Mouse (Mus musculus): ENCODE measurements around the gene Gstp2. TPM values are rescaled to one million over a fixed set of nuclear protein-coding genes. Genes with fewer than 3 reads are reported as not detected.
"Not testable (repeated sequence)": the region's sequence is repeated elsewhere in the genome, so short reads cannot be mapped to it uniquely, and the experiment has no call there.

Gene Gstp2
- polyA plus RNA-seq, 1 experiment = 12.9 TPM

DNA sequence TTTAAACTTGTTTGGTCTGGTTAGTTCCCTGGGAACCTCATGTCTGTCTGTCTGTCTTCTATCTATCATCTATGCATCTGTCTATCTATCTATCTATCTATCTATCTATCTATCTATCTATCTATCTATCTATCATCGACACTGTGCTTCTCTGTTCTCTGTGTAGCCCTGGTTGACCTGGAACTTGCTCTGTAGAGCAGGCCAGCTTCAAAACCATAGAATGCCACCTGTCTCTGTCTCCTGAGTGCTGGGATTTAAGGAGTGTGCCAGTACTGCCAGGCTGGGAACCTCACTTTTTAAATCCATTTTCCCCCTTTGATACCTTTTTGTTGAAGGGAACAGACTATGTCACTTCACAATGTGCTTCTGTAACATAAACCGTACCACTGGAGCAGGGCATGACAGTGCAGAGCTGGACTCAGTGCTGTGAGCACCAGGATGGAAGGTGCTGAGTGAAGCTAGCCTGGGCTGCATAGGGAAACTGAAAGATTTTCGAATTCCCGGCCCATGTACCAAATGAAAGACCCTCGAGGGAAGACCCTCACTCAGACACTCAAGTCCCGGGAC, 15.2 kb upstream of the Gstp2 start:
- H3K4me3 ChIP-seq (ENCODE audit: insufficient read depth, low read length) = no peak overlapping the region
- H3K27ac ChIP-seq (ENCODE audit: insufficient read depth, low read length) = no peak overlapping the region
- no peaks in the 10 kb centered on the region for H3K4me1 ChIP-seq (ENCODE audit: control insufficient read depth, insufficient read depth, low read length)
- TF ChIP-seq CTCF (IDR thresholded peaks at IDR 0.05; ENCODE audit: extremely low read depth, insufficient read depth, low read length) = no peak
- TF ChIP-seq POLR2A (IDR thresholded peaks at IDR 0.05; ENCODE audit: extremely low read depth, insufficient read depth, low read length) = no peak

DNA sequence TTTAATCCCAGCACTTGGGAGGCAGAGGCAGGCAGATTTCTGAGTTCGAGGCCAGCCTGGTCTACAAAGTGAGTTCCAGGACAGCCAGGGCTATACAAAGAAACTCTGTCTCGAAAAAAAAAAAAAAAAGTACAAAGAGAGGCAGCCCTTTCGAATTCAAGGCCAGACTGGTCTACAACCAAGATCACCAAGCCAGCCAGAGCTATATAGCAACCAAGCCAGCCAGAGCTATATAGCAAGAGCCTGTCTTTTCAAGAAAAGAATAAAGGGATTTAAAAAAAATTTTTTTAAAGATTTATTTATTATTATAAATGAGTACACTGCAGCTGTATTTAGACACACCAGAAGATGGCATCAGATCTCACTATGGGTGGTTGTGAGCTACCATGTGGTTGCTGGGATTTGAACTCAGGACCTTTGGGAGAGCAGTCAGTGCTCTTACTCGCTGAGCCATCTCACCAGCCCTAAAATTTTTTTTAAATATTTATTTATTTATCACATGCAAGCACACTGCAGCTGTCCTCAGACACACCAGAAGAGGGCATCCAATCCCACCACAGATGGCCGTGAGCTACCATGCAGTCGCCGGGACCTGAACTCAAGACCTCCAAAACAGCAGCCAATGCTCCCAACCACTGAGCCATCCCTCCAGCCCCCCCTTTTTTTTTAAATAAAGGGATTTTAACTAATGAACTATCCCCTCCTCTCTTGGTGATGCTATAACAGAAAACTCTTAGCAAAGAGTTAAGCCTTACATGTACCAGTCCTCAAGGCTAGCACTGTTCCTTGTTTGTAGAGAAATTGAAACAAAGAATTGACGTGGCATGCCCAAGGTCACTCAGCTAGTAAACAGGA, 14.4 kb upstream of the Gstp2 start:
- H3K27ac ChIP-seq (ENCODE audit: insufficient read depth, low read length); H3K4me3 ChIP-seq (ENCODE audit: insufficient read depth, low read length); H3K4me1 ChIP-seq (ENCODE audit: control insufficient read depth, insufficient read depth, low read length): not testable (repeated sequence)

DNA sequence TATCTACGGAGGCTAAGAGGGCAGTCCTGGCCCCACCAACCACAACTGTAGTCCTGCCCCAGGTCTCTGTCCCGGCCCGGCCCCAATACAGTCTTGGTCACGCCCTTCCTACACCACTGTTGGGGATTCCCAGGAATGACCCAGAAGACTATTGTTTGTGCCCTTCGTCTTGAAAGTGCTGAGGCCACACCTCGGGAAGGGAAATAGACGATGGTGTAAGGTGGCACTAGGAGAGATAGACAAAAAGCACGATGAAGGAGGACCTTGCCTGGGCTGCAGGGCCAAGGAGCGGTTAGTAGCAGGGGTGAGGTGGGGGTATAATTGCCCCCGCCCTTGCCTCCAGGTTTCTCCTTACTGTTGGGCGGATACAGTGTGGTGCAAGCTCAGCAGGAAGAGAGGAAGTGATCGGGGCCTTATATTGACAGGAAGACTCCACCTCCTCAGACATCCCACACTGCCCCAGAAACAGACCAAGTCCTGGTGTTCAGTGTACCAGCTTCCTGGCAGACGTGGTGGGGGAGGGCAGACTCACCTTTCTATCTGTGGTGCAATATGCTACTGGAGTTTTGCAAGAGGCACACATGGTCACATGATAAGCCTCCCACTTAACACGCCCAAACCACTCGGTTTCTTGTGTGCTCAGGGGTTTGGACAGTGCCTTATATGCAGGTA, 13.4 kb upstream of the Gstp2 start, which contains the start of gene Gstp3:
Gene Gstp3, minus strand, starts transcription at position 501 of the 672 bp plus-strand sequence.
- TF ChIP-seq POLR2A (IDR thresholded peaks at IDR 0.05; ENCODE audit: extremely low read depth, insufficient read depth, low read length) (no peak), CTCF (IDR thresholded peaks at IDR 0.05; ENCODE audit: extremely low read depth, insufficient read depth, low read length) (no peak)
- no peaks in the 10 kb centered on the region for H3K4me1 ChIP-seq (ENCODE audit: control insufficient read depth, insufficient read depth, low read length)
- H3K4me3 ChIP-seq (ENCODE audit: insufficient read depth, low read length) = no peak within 1 kb of the TSS
- H3K27ac ChIP-seq (ENCODE audit: insufficient read depth, low read length) = no peak within 1 kb of the TSS

DNA sequence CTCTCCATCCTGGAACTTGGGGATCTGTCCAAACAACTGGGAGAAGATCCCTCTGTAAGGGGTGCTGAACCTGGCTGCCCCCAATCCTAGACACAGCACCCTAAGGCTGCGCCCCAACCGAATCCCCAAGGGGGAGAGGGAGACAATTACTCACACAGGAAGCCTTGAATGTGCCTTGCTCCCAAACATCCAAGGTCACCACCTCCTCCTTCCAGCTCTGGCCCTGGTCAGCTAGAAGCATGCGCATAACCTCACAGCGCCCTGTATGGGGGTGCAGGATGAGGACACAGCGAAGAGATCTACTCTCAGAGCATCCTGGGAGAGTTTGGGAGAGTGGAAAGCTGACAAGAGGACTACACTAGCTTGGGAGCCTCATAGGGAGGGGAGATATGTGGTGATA, 12.8 kb upstream of the Gstp2 start:
- no peaks in the 10 kb centered on the region for H3K4me1 ChIP-seq (ENCODE audit: control insufficient read depth, insufficient read depth, low read length)
- no peak overlapping the region for H3K27ac ChIP-seq (ENCODE audit: insufficient read depth, low read length)
- no peak for TF ChIP-seq POLR2A (IDR thresholded peaks at IDR 0.05; ENCODE audit: extremely low read depth, insufficient read depth, low read length)
- no peak for TF ChIP-seq CTCF (IDR thresholded peaks at IDR 0.05; ENCODE audit: extremely low read depth, insufficient read depth, low read length)
- no peak overlapping the region for H3K4me3 ChIP-seq (ENCODE audit: insufficient read depth, low read length)

DNA sequence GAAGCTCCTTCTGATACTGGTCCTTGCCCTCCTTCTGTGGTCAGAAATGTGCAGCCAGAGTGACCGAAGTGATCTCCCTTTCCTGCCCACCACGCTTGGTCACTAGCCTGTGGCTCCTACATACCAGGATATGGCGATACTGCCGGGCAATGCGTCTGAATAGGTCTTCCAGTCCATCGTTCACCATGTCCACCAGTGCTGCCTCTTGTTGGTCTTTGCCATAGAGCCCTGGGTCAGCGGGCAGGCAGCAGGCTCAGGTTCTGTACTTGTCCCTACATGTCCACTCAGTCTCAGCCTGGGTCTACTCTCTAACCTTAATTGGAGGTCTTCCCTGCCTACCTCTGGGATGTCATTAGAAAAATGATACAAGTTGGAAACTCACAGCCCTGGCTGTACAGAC, 12.1 kb upstream of the Gstp2 start:
- H3K4me3 ChIP-seq (ENCODE audit: insufficient read depth, low read length) = no peak overlapping the region
- H3K27ac ChIP-seq (ENCODE audit: insufficient read depth, low read length) = no peak overlapping the region
- TF ChIP-seq POLR2A (IDR thresholded peaks at IDR 0.05; ENCODE audit: extremely low read depth, insufficient read depth, low read length) = no peak
- TF ChIP-seq CTCF (IDR thresholded peaks at IDR 0.05; ENCODE audit: extremely low read depth, insufficient read depth, low read length) = no peak
- H3K4me1 ChIP-seq (ENCODE audit: control insufficient read depth, insufficient read depth, low read length) = no peaks in the 10 kb centered on the region

GRCm38 (mm10) chr19:4057389-4057788, 11.6 kb upstream of the Gstp2 start:
- Histone ChIP-seq H3K27ac (ENCODE audit: insufficient read depth, low read length) (no peak overlapping the region), H3K4me3 (ENCODE audit: insufficient read depth, low read length) (no peak overlapping the region), H3K4me1 (ENCODE audit: control insufficient read depth, insufficient read depth, low read length) (no peaks in the 10 kb centered on the region)
- no peak for TF ChIP-seq POLR2A (IDR thresholded peaks at IDR 0.05; ENCODE audit: extremely low read depth, insufficient read depth, low read length)
- TF ChIP-seq CTCF (IDR thresholded peaks at IDR 0.05; ENCODE audit: extremely low read depth, insufficient read depth, low read length) = no peak

DNA sequence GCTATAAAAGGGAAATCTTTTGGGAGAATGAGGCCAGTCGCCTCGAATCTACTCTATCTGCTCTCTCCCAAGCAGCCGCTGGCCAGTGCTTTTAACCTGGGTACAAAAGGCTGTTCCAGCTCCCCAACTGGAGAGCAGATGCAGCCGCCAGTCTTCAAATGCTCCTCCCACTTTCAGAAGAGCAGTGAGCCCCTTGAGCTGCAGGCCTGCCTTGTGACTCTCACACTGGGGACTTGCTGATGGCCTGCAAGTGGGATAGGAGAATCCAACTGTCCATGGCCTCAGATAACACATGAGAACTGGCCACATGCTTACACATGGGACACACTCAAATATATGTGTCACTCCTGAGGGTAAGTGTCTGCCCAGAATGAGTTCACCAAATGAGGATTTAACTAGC, 10.9 kb upstream of the Gstp2 start:
- Histone ChIP-seq H3K4me1 (ENCODE audit: control insufficient read depth, insufficient read depth, low read length) (no peaks in the 10 kb centered on the region), H3K4me3 (ENCODE audit: insufficient read depth, low read length) (no peak overlapping the region), H3K27ac (ENCODE audit: insufficient read depth, low read length) (no peak overlapping the region)
- TF ChIP-seq CTCF (IDR thresholded peaks at IDR 0.05; ENCODE audit: extremely low read depth, insufficient read depth, low read length) (no peak), POLR2A (IDR thresholded peaks at IDR 0.05; ENCODE audit: extremely low read depth, insufficient read depth, low read length) (no peak)

- no peak overlapping the region for H3K4me3 ChIP-seq (ENCODE audit: insufficient read depth, low read length)
- no peak for TF ChIP-seq POLR2A (IDR thresholded peaks at IDR 0.05; ENCODE audit: extremely low read depth, insufficient read depth, low read length)
- no peak for TF ChIP-seq CTCF (IDR thresholded peaks at IDR 0.05; ENCODE audit: extremely low read depth, insufficient read depth, low read length)
- H3K27ac ChIP-seq (ENCODE audit: insufficient read depth, low read length) = no peak overlapping the region
- H3K4me1 ChIP-seq (ENCODE audit: control insufficient read depth, insufficient read depth, low read length) = no peaks in the 10 kb centered on the region
These were observed 10.3 kb upstream of the Gstp2 start for GRCm38 (mm10) chr19:4055947-4056693.

GRCm38 (mm10) chr19:4055216-4055946, 9.6 kb upstream of the Gstp2 start:
- Histone ChIP-seq H3K27ac (ENCODE audit: insufficient read depth, low read length) (no peak overlapping the region), H3K4me3 (ENCODE audit: insufficient read depth, low read length) (no peak overlapping the region), H3K4me1 (ENCODE audit: control insufficient read depth, insufficient read depth, low read length) (no peaks in the 10 kb centered on the region)
- TF ChIP-seq CTCF (IDR thresholded peaks at IDR 0.05; ENCODE audit: extremely low read depth, insufficient read depth, low read length) (no peak), POLR2A (IDR thresholded peaks at IDR 0.05; ENCODE audit: extremely low read depth, insufficient read depth, low read length) (no peak)

Data from cortical plate, adult 2 months (tissue).